Mouse (Mus musculus) heart, postnatal 0 days (tissue): ENCODE measurements around the gene Ppcs. TPM values are rescaled to one million over a fixed set of nuclear protein-coding genes. Genes with fewer than 3 reads are reported as not detected.

Source experiments
- ATAC-seq: fragments of 200-750 bp; cut with Nextera tagmentation; 2 replicates; pipeline ENCODE4 v1.8.0; 2017; ENCODE audit warnings: low read depth, moderate number of reproducible peaks, moderate library complexity; ENCODE audit not compliant: insufficient read depth
- DNase-seq: peaks from one replicate; pipeline ENCODE4 v3.0.0-alpha.2; 2016; ENCODE audit warnings: low spot score
- H3K27ac ChIP-seq: fragments of 300-500 bp; sonication (generic); 2 replicates; pipeline ENCODE4 v1.5.1; 2014; ENCODE audit warnings: low read depth, mild to moderate bottlenecking
- H3K27me3 ChIP-seq: fragments of 300-500 bp; sonication (generic); 2 replicates; pipeline ENCODE4 v1.6.1; 2014; ENCODE audit warnings: low read length, mixed read lengths; ENCODE audit not compliant: control insufficient read depth, insufficient read depth
- H3K36me3 ChIP-seq: fragments of 300-500 bp; sonication (generic); replicated peaks from 2 replicates; pipeline ENCODE4 v1.6.1; 2014; ENCODE audit warnings: low read length, mixed read lengths; ENCODE audit not compliant: control insufficient read depth, insufficient read depth
- H3K4me1 ChIP-seq: fragments of 300-500 bp; sonication (generic); 2 replicates; pipeline ENCODE4 v1.6.1; 2014; ENCODE audit warnings: antibody characterized with exemption; ENCODE audit not compliant: control insufficient read depth, insufficient read depth
- H3K4me2 ChIP-seq: fragments of 300-500 bp; sonication (generic); 2 replicates; pipeline ENCODE4 v1.6.1; 2014; ENCODE audit warnings: low read depth, mild to moderate bottlenecking, low read length, moderate library complexity
- H3K4me3 ChIP-seq: fragments of 300-500 bp; sonication (generic); 2 replicates; pipeline ENCODE4 v1.5.1; 2014; ENCODE audit warnings: low read depth, low read length
- H3K9ac ChIP-seq: fragments of 300-500 bp; sonication (generic); replicated peaks from 2 replicates; pipeline ENCODE4 v1.6.1; 2014; ENCODE audit warnings: low read depth, low read length, mixed read lengths
- H3K9me3 ChIP-seq: fragments of 300-500 bp; sonication (generic); replicated peaks from 2 replicates; pipeline ENCODE4 v1.6.1; 2016; ENCODE audit warnings: low read length; ENCODE audit not compliant: control insufficient read depth
- CTCF ChIP-seq: IDR thresholded peaks from 2 replicates; pipeline ENCODE4 v1.5.1; 2016; ENCODE audit warnings: antibody characterized with exemption, control low read depth, low read depth
- EP300 ChIP-seq: IDR thresholded peaks from 2 replicates; pipeline ENCODE4 v1.6.1; 2016; ENCODE audit warnings: antibody characterized with exemption, low read depth
- WGBS: fragments of 180-500 bp; shearing (Covaris S2); extraction: QIAGEN DNeasy Blood & Tissue Kit; methylation state at CpG from one replicate; pipeline ENCODE4 v1.1.7; 2014; 5-methylcytosine and 5-hydroxymethylcytosine counted together
- polyA plus RNA-seq: library from polyadenylated mRNA; unstranded; fragments of >200 nt; fragmentation: Nextera tagmentation; extraction: Ambion mirVana; gene quantifications from 2 replicates; pipeline ENCODE4 v1.2.1, GENCODE M21; 2015
- total RNA-seq: library from RNA; depleted of rRNA; stranded (reverse); fragments of >200 nt; gene quantifications from 2 replicates; pipeline ENCODE4 v1.2.3, GENCODE M21; 2014; ENCODE audit warnings: low replicate concordance

Ppcs gene
- total and polyA plus RNA-seq, 2 experiments from 2014 or later: 22.5 to 40.0 TPM

- DNase-seq (no peak), ATAC-seq (no peak)
- Histone ChIP-seq H3K27ac (no peak overlapping the region), H3K36me3 (no peaks in the 10 kb centered on the region; the same call in 1 of the 2 replicates), H3K4me2 (peak overlapping the region; percentile 67), H3K27me3 (no peaks in the 10 kb centered on the region), H3K9me3 (no peaks in the 10 kb centered on the region), H3K4me1 (peaks cover 19% of the 10 kb centered on the region), H3K9ac (0 out of 2 replicates have a peak overlapping the region, but pooled peaks have one; percentile 57), H3K4me3 (peak overlapping the region; percentile 70)
- 28% methylated on average over 3 of the region's 3 CpGs for WGBS
- no peak for TF ChIP-seq EP300
- TF ChIP-seq CTCF: no peak
Measured at GRCm38 (mm10) chr4:119421191-119421590, 1.0 kb downstream of the Ppcs start.

- Histone ChIP-seq H3K9ac (no peak overlapping the region), H3K9me3 (no peaks in the 10 kb centered on the region), H3K27ac (no peak overlapping the region), H3K4me1 (peaks cover 19% of the 10 kb centered on the region; the same call in 1 of the 2 replicates), H3K27me3 (no peaks in the 10 kb centered on the region), H3K4me3 (no peak overlapping the region), H3K36me3 (no peaks in the 10 kb centered on the region; the same call in 1 of the 2 replicates), H3K4me2 (no peak overlapping the region)
- no peak for ATAC-seq
- no peak for DNase-seq
- TF ChIP-seq EP300: no peak
- no peak for TF ChIP-seq CTCF
- 35% methylated on average over 3 of the region's 3 CpGs for WGBS
Measured at GRCm38 (mm10) chr4:119417894-119418293, 4.3 kb downstream of the Ppcs start.

GRCm38 (mm10) chr4:119417270-119417669, 5.0 kb downstream of the Ppcs start:
- 59% methylated on average over 3 of the region's 3 CpGs for WGBS
- peaks cover 17% of the 10 kb centered on the region; the same call in 1 of the 2 replicates for H3K4me1 ChIP-seq

GRCm38 (mm10) chr4:119415072-119415753, 7.0 kb downstream of the Ppcs start, which contains the start of gene Ccdc30:
Ccdc30 (minus strand) TSS chr4:119415521.
- H3K4me1 ChIP-seq: peaks cover 8% of the 10 kb centered on the region; the same call in 1 of the 2 replicates
- ATAC-seq: peak; percentile 99
- under 1% methylated on average over 46 of the region's 49 CpGs for WGBS
- peak within 1 kb of the TSS; percentile 55 for H3K4me3 ChIP-seq
- peak within 1 kb of the TSS; percentile 97 for H3K4me2 ChIP-seq
- H3K36me3 ChIP-seq: no peaks in the 10 kb centered on the region; the same call in 1 of the 2 replicates
- TF ChIP-seq EP300 (no peak), CTCF (no peak)
- H3K27me3 ChIP-seq: no peaks in the 10 kb centered on the region
- no peak within 1 kb of the TSS for H3K27ac ChIP-seq
- no peaks in the 10 kb centered on the region for H3K9me3 ChIP-seq
- H3K9ac ChIP-seq: 0 out of 2 replicates have a peak within 1 kb of the TSS, but pooled peaks have one; percentile 28
- peak; percentile 93 for DNase-seq

More at GRCm38 (mm10) chr4:119417270-119417669, 5.0 kb downstream of the Ppcs start:
- Histone ChIP-seq H3K9ac (no peak overlapping the region), H3K27me3 (no peaks in the 10 kb centered on the region), H3K4me3 (no peak overlapping the region), H3K4me2 (no peak overlapping the region), H3K9me3 (no peaks in the 10 kb centered on the region), H3K27ac (no peak overlapping the region), H3K36me3 (no peaks in the 10 kb centered on the region; the same call in 1 of the 2 replicates)
- TF ChIP-seq CTCF: no peak
- no peak for TF ChIP-seq EP300
- no peak for DNase-seq
- ATAC-seq: no peak

GRCm38 (mm10) chr4:119412791-119413190, 9.4 kb downstream of the Ppcs start:
- peak overlapping the region; percentile 24 for H3K4me2 ChIP-seq
- H3K4me1 ChIP-seq: peaks cover 8% of the 10 kb centered on the region; the same call in 1 of the 2 replicates
- 22% methylated on average over 6 of the region's 6 CpGs for WGBS
- peak overlapping the region; percentile 31; the same call in 1 of the 2 replicates for H3K27ac ChIP-seq
- no peak overlapping the region for H3K4me3 ChIP-seq
- DNase-seq: peak; percentile 41
- H3K9ac ChIP-seq: no peak overlapping the region
- H3K36me3 ChIP-seq: no peaks in the 10 kb centered on the region
- peak; percentile 37; the same call in 1 of the 2 replicates for ATAC-seq
- no peaks in the 10 kb centered on the region for H3K9me3 ChIP-seq
- no peaks in the 10 kb centered on the region for H3K27me3 ChIP-seq
- TF ChIP-seq EP300 (no peak), CTCF (no peak)
